Mouse (Mus musculus) T-helper 1 cell (primary cell): ENCODE results near the gene Gm4847.

ENCODE experiments used
- in situ Hi-C: fragments of 300-600 bp; cut with MboI, MseI; formaldehyde crosslinking; loops from one replicate; pipeline ENCODE4 v1.15.1; 2025; ENCODE audit warnings: high pct_unique_total_duplicates

The Gm4847 gene

DNA sequence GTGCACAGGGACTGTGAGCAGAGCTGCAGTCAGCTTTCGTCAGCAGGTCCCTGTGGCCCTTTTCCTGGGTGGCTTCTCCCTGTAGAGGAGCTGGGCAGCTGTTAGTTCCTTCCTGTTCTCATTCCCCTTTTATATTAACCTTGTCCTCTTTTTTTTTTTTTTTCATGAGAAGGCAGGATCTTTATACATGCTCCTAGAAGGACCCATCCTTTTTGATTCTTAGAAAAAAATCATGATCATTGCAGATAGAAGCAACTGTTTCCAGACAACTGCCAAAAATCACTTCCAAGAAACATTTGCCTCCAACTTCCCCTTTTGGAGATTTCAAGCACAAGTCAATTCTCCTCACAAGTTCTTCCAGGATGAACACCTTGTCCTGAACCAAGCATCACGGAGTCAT, at the start of gene Gm4847:
TSS of gene Gm4847 (minus strand) at position 101 of the 400 bp plus-strand sequence.
- in situ Hi-C loops: no loop called here

DNA sequence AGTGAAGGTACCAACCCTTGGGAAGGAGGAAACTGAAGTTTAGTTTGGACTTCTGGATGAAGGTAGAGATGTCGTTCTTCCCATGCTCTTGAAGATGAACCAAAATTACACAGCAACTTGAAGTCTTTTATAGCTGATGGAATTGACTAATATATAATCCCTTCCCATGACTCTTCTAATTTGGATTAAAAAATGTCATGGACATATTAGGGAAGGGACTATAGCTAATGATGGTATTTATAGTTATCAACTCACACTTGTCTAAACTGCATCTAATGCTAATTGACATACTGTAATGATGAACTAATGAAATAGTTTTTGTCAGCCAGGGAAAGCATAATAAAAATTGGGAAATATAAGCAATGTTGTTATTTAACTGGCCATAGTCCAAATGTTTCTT, 34.3 kb upstream of the Gm4847 start, which contains the start of gene Fmo9:
TSS of gene Fmo9 (minus strand) at position 101 of the 400 bp plus-strand sequence.
- in situ Hi-C loops: no loop called here

DNA sequence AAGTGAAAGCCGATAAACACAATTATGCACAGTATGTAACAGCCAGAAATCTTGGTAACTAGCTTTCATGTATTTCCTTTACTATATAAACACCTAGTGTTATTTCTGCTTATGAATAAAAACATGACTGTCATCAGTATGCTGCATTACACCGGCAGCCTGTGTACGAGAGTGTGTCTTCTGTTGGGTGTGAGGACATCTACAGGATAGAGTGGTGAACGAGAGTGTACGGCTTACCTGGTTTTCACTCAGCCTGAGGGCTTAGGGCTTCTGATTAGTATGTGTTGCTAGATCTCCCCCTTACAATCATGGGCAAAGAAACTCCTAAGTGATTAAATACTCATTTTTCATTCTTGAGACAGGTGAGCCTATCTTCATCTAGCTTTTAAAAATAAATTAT, 21.8 kb upstream of the Gm4847 start:
- in situ Hi-C loops: no loop called here

DNA sequence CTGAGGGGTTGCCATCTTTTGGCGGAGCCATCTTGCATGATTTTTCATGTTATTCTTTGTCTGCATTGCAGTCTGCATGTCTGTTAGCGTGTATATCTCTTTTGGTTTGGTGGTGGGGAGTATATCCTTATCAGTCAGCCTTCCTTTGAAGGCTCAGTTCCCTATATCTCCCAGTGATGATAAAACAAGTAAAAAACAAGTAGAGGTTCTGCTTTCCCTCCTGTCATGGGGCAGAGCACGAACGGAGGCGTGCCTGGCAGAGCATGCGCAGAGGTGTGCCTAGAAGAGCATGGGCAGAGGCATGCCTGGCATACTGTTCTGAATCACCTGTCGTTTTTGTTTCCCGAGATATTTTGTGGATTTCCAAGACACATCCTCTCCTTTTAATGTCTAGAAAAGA, 13.3 kb upstream of the Gm4847 start:
- in situ Hi-C loops: no loop called here
